Comparison of ENCODE assay signal across 9 mouse cellular contexts in genomic region chr8:53663946-53664345, GRCm38 (mm10). TPM values are rescaled to one million over a fixed set of nuclear protein-coding genes. Genes with fewer than 3 reads are reported as not detected.
A peak's percentile ranks its signal among the peaks of the same experiment; 100 is the strongest.
DNase-seq lines count a peak whose midpoint lies in the region; ATAC-seq lines count a peak whose summit lies in the region.
"Had no signal": no experiment of that assay in that cellular context is flagged by ENCODE, and none has a peak within 500 bp of the region (broad histone marks: within the 10 kb centered on the region; RNA-seq: fewer than 3 reads in every experiment).

No protein-coding gene starts in this region.

- no peak overlapping the region for H3K9ac ChIP-seq in forebrain, embryonic 14.5 days (ENCODE audit: low read length)
- H3K9ac ChIP-seq in forebrain, embryonic 16.5 days (replicated peaks; ENCODE audit: low read depth, low read length): no peak overlapping the region
- H3K9ac ChIP-seq: limb, embryonic 15.5 days had no signal

- 39% methylated on average over 4 of the region's 4 CpGs for WGBS in forebrain, embryonic 14.5 days
- 35% methylated on average over 4 of the region's 4 CpGs for WGBS in forebrain, embryonic 16.5 days

- no peaks in the 10 kb centered on the region for H3K36me3 ChIP-seq in forebrain, embryonic 14.5 days (ENCODE audit: control insufficient read depth, insufficient read depth, low read length)
- no peaks in the 10 kb centered on the region for H3K36me3 ChIP-seq in forebrain, embryonic 16.5 days (ENCODE audit: control insufficient read depth, insufficient read depth)
- no peaks in the 10 kb centered on the region for H3K36me3 ChIP-seq in splenic B cell, adult 2 months (ENCODE audit: control insufficient read depth, insufficient read depth, low read length, poor library complexity, severe bottlenecking)
- H3K36me3 ChIP-seq: limb, embryonic 15.5 days had no signal

- H3K9me3 ChIP-seq in forebrain, embryonic 14.5 days (replicated peaks; ENCODE audit: control insufficient read depth, low read length): no peaks in the 10 kb centered on the region
- H3K9me3 ChIP-seq in forebrain, embryonic 16.5 days (ENCODE audit: control insufficient read depth, low read length): no peaks in the 10 kb centered on the region
- H3K9me3 ChIP-seq: limb, embryonic 15.5 days had no signal

- H3K27me3 ChIP-seq in forebrain, embryonic 14.5 days (replicated peaks; ENCODE audit: control insufficient read depth, insufficient read depth, low read length): no peaks in the 10 kb centered on the region
- H3K27me3 ChIP-seq in forebrain, embryonic 16.5 days (replicated peaks; ENCODE audit: control insufficient read depth, insufficient read depth, low read length): no peaks in the 10 kb centered on the region
- no peaks in the 10 kb centered on the region for H3K27me3 ChIP-seq in splenic B cell, adult 2 months (ENCODE audit: control insufficient read depth, insufficient read depth, low read length, poor library complexity, severe bottlenecking)
- H3K27me3 ChIP-seq: limb, embryonic 15.5 days had no signal

- peak; percentile 65 for DNase-seq in forebrain, embryonic 14.5 days (ENCODE audit: low spot score)
- peak; percentile 63 to 64 for DNase-seq in B cell, adult 2 months
- DNase-seq in adrenal gland, postnatal 4 days (ENCODE audit: low spot score in 2 of 2): peak; percentile 16 to 29
- DNase-seq in forelimb bud, embryonic 11.5 days (ENCODE audit: low read depth, low spot score): peak; percentile 43
- peak; percentile 12 for DNase-seq in layer of hippocampus, adult 9-11 months
- DNase-seq in splenic B cell, adult 2 months (ENCODE audit: low read depth, low spot score): peak; percentile 53

- no peaks in the 10 kb centered on the region for H3K4me1 ChIP-seq in forebrain, embryonic 14.5 days (ENCODE audit: control insufficient read depth, insufficient read depth, low read length)
- H3K4me1 ChIP-seq in forebrain, embryonic 16.5 days (replicated peaks; ENCODE audit: control insufficient read depth, insufficient read depth, low read length): no peaks in the 10 kb centered on the region
- H3K4me1 ChIP-seq: limb, embryonic 15.5 days had no signal

- ATAC-seq in forebrain, embryonic 14.5 days: no peak
- no peak for ATAC-seq in forebrain, embryonic 16.5 days
- peak; percentile 90 for ATAC-seq in megakaryocyte, adult 5-6 weeks (ENCODE audit: poor library complexity, severe bottlenecking)

- H3K4me3 ChIP-seq in forebrain, embryonic 14.5 days (ENCODE audit: low read depth, low read length): no peak overlapping the region
- no peak overlapping the region for H3K4me3 ChIP-seq in forebrain, embryonic 16.5 days (replicated peaks; ENCODE audit: low read length)
- H3K4me3 ChIP-seq: limb, embryonic 15.5 days had no signal

- H3K4me2 ChIP-seq in forebrain, embryonic 14.5 days (ENCODE audit: low read length): no peak overlapping the region
- H3K4me2 ChIP-seq in forebrain, embryonic 16.5 days (ENCODE audit: low read length): no peak overlapping the region
- H3K4me2 ChIP-seq: limb, embryonic 15.5 days had no signal

- H3K27ac ChIP-seq in forebrain, embryonic 14.5 days (ENCODE audit: low read depth, low read length): no peak overlapping the region
- no peak overlapping the region for H3K27ac ChIP-seq in forebrain, embryonic 16.5 days (ENCODE audit: low read length)
- H3K27ac ChIP-seq: limb, embryonic 15.5 days had no signal

RNA-seq across cellular contexts. Expression of gene Neil3, which starts 25.1 kb away (rescaled TPM):
- 12.7 and 12.8 TPM in 2 replicates for polyA plus RNA-seq in forebrain, embryonic 14.5 days (2014; fragmentation: Nextera tagmentation; extraction: Ambion mirVana)
- polyA plus RNA-seq in forebrain, embryonic 16.5 days (2015; fragmentation: Nextera tagmentation; extraction: Ambion mirVana): 15.8 and 15.9 TPM in 2 replicates
- 10 to 100 TPM; 15.8 to 16.7 TPM for total RNA-seq in adrenal gland, postnatal 4 days (2021)
- total RNA-seq in megakaryocyte, adult 5-6 weeks (2015): 71.2 and 74.4 TPM in 2 replicates
- total RNA-seq in megakaryocyte, adult 5-6 weeks (2017): 38.7 and 53.9 TPM in 2 replicates

Comparison
In these comparisons a context has a peak if more than half of its experiments do, and no peak if none do; other contexts are left out.
1. DNase-seq: peak in every context shown above with its lines; median percentile 65 in forebrain, embryonic 14.5 days; 64 in B cell, adult 2 months; 53 in splenic B cell, adult 2 months; 43 in forelimb bud, embryonic 11.5 days; 22 in adrenal gland, postnatal 4 days; 12 in layer of hippocampus, adult 9-11 months.